Mouse (Mus musculus): Measurements from ENCODE around the gene Nubp2. TPM values are rescaled to one million over a fixed set of nuclear protein-coding genes. Genes with fewer than 3 reads are reported as not detected.
A peak's percentile ranks its signal among the peaks of the same experiment; 100 is the strongest.

The Nubp2 gene
- polyA plus RNA-seq, 1 experiment from 2014 or later = 61.8 TPM

DNA sequence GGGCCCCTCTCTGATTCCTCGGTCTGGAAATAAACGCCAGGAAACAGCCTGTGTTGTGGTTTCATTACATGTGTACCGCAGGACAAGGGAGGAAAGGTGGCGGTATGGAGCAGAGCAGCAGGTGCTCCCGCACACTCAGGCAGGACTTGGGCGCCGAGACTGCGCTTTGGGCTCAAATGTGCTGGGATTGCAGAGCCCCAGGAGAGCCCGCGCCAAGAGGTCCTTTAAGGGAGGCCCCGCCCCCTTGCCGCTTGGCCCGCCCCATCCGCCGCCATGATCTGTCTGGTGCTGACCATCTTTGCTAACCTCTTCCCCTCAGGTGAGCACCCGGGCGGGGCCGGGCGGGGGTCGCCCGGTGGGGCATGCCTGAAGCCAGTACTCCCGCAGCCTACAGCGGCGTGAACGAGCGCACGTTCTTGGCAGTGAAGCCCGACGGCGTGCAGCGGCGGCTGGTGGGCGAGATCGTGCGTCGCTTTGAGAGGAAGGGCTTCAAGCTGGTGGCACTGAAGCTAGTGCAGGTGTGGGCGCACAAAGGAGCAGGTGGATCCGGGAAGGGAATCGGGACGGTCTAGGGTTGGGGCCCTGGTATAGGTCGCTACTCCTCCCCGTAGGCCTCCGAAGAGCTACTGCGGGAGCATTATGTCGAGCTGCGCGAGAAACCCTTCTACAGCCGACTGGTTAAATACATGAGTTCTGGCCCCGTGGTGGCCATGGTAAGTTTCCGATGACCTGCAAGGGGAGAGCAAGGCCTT, 10.3 kb upstream of the Nubp2 start, which contains the start of gene Nme3:
Nme3 (plus strand) TSS at position 260 of the 752 bp plus-strand sequence.
- peak within 1 kb of the TSS; percentile 92 for H3K4me2 ChIP-seq (replicated peaks; ENCODE audit: low read depth, low read length)
- no peaks in the 10 kb centered on the region for H3K27me3 ChIP-seq (ENCODE audit: control insufficient read depth, insufficient read depth, low read length)
- no peaks in the 10 kb centered on the region for H3K9me3 ChIP-seq (ENCODE audit: control insufficient read depth, low read length)
- peaks cover 22% of the 10 kb centered on the region for H3K4me1 ChIP-seq (ENCODE audit: control insufficient read depth, insufficient read depth, low read length)
- H3K4me3 ChIP-seq (ENCODE audit: low read length) = peak within 1 kb of the TSS; percentile 83
- peak; percentile 82 for ATAC-seq (ENCODE audit: low FRiP score, low TSS enrichment)
- WGBS = under 1% methylated on average over 50 of the region's 50 CpGs
- H3K27ac ChIP-seq (ENCODE audit: low read depth, low read length) = peak within 1 kb of the TSS; percentile 79
- H3K36me3 ChIP-seq (ENCODE audit: control insufficient read depth, insufficient read depth, low read length) = peaks cover 61% of the 10 kb centered on the region
- peak within 1 kb of the TSS; percentile 93 for H3K9ac ChIP-seq (ENCODE audit: low read depth, low read length)

DNA sequence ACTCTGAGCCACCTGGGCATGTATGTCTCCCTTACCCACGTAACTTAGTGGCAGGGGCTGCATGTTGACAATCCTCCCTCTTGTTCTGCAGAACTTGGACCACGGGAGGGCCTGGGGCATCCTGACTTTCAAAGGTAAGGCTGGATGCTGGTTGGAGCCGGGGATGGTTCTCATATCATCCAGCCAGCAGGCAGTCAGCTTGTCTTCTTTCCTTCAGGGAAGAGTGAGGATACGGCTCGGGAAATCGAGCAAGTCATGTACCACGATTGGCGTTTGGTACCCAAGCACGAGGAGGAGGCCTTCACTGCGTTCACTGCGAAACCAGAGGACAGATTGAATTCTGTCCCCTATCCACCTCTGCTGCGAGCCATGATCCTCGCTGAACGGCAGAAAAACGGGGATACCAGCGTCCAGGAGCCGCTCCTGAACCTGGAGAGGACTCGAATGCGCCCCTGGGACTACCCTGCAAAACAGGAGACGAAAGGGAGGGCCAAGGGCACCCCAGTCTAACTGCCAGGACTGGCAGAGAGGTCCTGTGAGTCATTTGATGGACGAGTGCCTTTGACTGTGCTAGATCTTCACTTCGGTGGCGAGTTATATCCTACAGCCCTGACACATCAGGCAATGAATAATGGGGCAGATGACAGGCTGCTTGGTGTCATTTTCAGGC, 9.6 kb upstream of the Nubp2 start:
- 12% methylated on average over 23 of the region's 23 CpGs for WGBS
- H3K36me3 ChIP-seq (ENCODE audit: control insufficient read depth, insufficient read depth, low read length) = peaks cover 61% of the 10 kb centered on the region
- H3K9ac ChIP-seq (ENCODE audit: low read depth, low read length) = peak overlapping the region; percentile 93
- H3K4me3 ChIP-seq (ENCODE audit: low read length) = peak overlapping the region; percentile 83
- peak overlapping the region; percentile 92 for H3K4me2 ChIP-seq (replicated peaks; ENCODE audit: low read depth, low read length)
- H3K9me3 ChIP-seq (ENCODE audit: control insufficient read depth, low read length) = no peaks in the 10 kb centered on the region
- H3K27me3 ChIP-seq (ENCODE audit: control insufficient read depth, insufficient read depth, low read length) = no peaks in the 10 kb centered on the region
- no peak for ATAC-seq (ENCODE audit: low FRiP score, low TSS enrichment)
- peak overlapping the region; percentile 79 for H3K27ac ChIP-seq (ENCODE audit: low read depth, low read length)
- H3K4me1 ChIP-seq (ENCODE audit: control insufficient read depth, insufficient read depth, low read length) = peaks cover 22% of the 10 kb centered on the region

DNA sequence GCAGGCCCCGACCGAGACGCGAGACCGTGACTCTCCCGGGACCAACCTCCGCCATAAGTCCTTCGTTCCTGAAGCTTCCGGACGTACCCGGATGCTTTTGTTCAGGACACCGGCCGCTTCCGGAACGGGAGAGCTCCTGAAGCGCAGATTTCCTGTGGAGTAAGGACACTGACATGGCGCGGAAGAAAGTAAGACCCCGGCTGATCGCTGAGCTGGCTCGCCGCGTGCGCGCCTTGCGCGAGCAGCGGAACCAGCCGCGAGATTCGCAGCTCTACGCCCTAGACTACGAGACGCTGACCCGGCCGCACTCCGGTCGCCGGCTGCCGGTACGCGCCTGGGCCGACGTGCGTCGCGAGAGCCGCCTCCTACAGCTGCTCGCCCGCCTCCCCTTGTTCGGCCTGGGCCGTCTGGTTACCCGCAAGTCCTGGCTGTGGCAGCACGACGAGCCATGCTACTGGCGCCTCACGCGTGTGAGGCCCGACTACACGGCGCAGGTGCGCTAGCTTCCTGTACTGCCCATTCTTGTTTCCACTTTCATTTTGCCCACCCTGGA, 8.9 kb upstream of the Nubp2 start, which contains the start of the genes Eme2 and Mrps34:
Eme2 (minus strand) TSS at position 93 of the 553 bp plus-strand sequence.
Mrps34 (plus strand) TSS at position 122 of the 553 bp plus-strand sequence.
- Histone ChIP-seq H3K27me3 (ENCODE audit: control insufficient read depth, insufficient read depth, low read length) (no peaks in the 10 kb centered on the region), H3K9ac (ENCODE audit: low read depth, low read length) (peak within 1 kb of the TSS; percentile 93), H3K27ac (ENCODE audit: low read depth, low read length) (peak within 1 kb of the TSS; percentile 79), H3K4me1 (ENCODE audit: control insufficient read depth, insufficient read depth, low read length) (peaks cover 22% of the 10 kb centered on the region), H3K9me3 (ENCODE audit: control insufficient read depth, low read length) (no peaks in the 10 kb centered on the region), H3K36me3 (ENCODE audit: control insufficient read depth, insufficient read depth, low read length) (peaks cover 61% of the 10 kb centered on the region), H3K4me2 (replicated peaks; ENCODE audit: low read depth, low read length) (peak within 1 kb of the TSS; percentile 92), H3K4me3 (ENCODE audit: low read length) (peak within 1 kb of the TSS; percentile 83)
- WGBS = under 1% methylated on average over 61 of the region's 62 CpGs
- ATAC-seq (ENCODE audit: low FRiP score, low TSS enrichment) = peak; percentile 49

DNA sequence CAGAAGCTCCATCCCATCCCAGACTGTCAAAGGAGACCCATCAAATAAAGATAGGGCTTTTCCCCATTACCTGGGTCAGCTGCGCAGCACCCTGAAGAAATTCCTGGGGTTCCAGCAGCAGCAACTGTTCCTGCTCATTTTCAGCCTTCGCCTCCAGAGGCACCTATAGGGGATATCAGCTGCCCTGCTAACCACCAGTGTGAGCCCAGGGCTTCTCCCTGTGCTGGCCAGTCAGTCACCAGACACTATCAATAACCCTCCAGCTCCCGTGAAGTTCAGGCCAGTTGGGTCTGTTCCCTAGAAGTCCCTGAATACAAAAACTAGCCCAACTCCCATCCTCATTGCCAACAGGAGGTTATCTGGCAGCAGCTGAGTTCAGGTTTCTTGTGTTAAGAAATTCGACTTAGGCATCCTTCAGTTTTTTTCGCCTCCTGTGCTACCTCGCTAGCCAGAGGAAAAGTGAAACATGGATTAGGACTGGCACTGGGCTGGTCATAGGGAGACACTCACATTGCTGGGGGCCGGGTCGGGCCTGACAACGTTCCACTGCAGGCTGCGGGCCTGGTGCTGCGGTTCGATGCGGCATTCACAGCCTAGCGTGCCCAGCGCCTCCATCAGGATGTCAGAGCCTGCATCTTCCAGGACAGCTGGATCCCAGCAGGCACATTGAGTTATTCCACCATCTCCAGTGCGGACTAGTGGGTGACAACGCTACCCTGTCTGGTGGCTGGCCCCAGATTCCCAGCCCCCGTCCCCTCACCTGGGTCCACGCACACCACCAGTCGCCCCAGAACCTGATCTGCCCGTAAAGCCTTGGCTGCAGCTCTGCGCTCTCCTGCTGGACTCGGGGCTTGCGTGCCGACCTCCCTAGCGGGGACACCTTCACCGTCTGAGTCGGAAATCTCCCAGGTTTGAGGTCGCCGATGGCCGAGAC, 8.2 kb upstream of the Nubp2 start:
- peak overlapping the region; percentile 83 for H3K4me3 ChIP-seq (ENCODE audit: low read length)
- peak overlapping the region; percentile 92 for H3K4me2 ChIP-seq (replicated peaks; ENCODE audit: low read depth, low read length)
- H3K9me3 ChIP-seq (ENCODE audit: control insufficient read depth, low read length) = no peaks in the 10 kb centered on the region
- H3K27ac ChIP-seq (ENCODE audit: low read depth, low read length) = peak overlapping the region; percentile 79; the same call in 1 of the 2 replicates
- H3K9ac ChIP-seq (ENCODE audit: low read depth, low read length) = peak overlapping the region; percentile 93
- peaks cover 22% of the 10 kb centered on the region for H3K4me1 ChIP-seq (ENCODE audit: control insufficient read depth, insufficient read depth, low read length)
- peak; percentile 5; the same call in 1 of the 2 replicates for ATAC-seq (ENCODE audit: low FRiP score, low TSS enrichment)
- 10% methylated on average over 31 of the region's 31 CpGs for WGBS
- H3K27me3 ChIP-seq (ENCODE audit: control insufficient read depth, insufficient read depth, low read length) = no peaks in the 10 kb centered on the region
- peaks cover 61% of the 10 kb centered on the region for H3K36me3 ChIP-seq (ENCODE audit: control insufficient read depth, insufficient read depth, low read length)

DNA sequence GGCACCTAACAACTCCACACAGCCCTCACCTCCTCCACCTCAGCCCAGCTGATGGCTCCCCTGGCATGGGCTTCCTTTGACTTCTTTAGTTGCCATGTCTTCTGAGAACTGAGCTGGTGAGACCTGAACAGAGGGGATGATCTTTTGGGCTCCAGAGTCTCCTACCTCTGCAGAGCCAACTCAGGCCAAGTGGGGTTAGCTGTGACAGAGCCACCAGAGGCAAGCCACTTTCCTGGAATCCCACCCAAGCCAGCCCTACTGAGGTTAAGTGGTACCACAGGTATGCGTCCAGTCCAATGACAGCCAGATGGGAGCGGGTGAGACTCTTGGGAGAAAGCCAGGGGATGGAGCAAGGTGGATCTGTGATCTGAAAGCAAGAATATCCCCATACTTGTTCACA, 7.1 kb upstream of the Nubp2 start:
- ATAC-seq (ENCODE audit: low FRiP score, low TSS enrichment) = no peak
- no peak overlapping the region for H3K4me2 ChIP-seq (replicated peaks; ENCODE audit: low read depth, low read length)
- H3K27me3 ChIP-seq (ENCODE audit: control insufficient read depth, insufficient read depth, low read length) = no peaks in the 10 kb centered on the region
- H3K9ac ChIP-seq (ENCODE audit: low read depth, low read length) = no peak overlapping the region
- H3K36me3 ChIP-seq (ENCODE audit: control insufficient read depth, insufficient read depth, low read length) = peaks cover 51% of the 10 kb centered on the region
- H3K27ac ChIP-seq (ENCODE audit: low read depth, low read length) = no peak overlapping the region
- H3K4me1 ChIP-seq (ENCODE audit: control insufficient read depth, insufficient read depth, low read length) = peaks cover 22% of the 10 kb centered on the region
- no peaks in the 10 kb centered on the region for H3K9me3 ChIP-seq (ENCODE audit: control insufficient read depth, low read length)
- 93% methylated on average over 2 of the region's 2 CpGs for WGBS
- H3K4me3 ChIP-seq (ENCODE audit: low read length) = no peak overlapping the region

DNA sequence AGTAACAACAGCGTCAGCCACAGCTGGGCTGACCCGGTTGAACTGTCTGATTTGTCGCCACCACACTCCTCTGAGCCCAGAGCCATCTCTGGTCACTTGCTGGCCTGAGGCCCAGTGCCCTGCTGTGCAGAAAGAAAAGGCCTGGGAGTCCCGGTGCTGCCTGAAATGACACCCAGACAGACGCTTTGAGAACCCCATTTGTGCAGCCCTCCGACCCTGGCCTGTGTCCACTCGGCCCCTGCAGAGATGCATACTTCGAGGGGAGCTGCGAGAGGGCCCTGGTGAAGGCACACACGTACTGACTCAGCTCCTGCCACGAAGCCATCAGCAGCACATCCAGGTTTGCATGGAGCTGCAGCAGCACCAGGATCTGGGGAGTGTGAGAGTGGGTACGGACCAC, 6.6 kb upstream of the Nubp2 start:
- Histone ChIP-seq H3K4me2 (replicated peaks; ENCODE audit: low read depth, low read length) (no peak overlapping the region), H3K9ac (ENCODE audit: low read depth, low read length) (no peak overlapping the region), H3K27me3 (ENCODE audit: control insufficient read depth, insufficient read depth, low read length) (no peaks in the 10 kb centered on the region), H3K27ac (ENCODE audit: low read depth, low read length) (no peak overlapping the region), H3K9me3 (ENCODE audit: control insufficient read depth, low read length) (no peaks in the 10 kb centered on the region), H3K4me1 (ENCODE audit: control insufficient read depth, insufficient read depth, low read length) (peaks cover 24% of the 10 kb centered on the region), H3K4me3 (ENCODE audit: low read length) (no peak overlapping the region), H3K36me3 (ENCODE audit: control insufficient read depth, insufficient read depth, low read length) (peaks cover 46% of the 10 kb centered on the region)
- WGBS = 89% methylated on average over 12 of the region's 12 CpGs
- no peak for ATAC-seq (ENCODE audit: low FRiP score, low TSS enrichment)

DNA sequence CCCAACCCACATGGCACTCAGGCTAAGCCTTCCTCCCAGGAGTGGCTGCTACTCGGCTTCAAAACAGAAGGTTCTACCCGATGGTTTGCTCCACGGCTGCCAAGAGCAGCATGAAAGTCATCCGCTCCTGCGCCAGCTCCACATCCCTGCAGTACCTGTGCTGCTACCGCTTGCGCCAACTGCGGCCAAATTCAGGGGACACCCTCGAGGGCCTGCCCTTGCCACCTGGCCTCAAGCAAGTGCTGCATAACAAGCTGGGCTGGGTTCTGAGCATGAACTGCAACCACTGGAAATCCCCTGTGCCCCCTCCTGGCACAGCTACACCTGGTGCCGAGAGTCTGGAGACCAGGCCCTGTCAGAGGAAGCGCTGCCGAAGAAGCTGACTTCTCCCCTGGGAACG, 5.2 kb upstream of the Nubp2 start:
- Histone ChIP-seq H3K27ac (ENCODE audit: low read depth, low read length) (no peak overlapping the region), H3K4me1 (ENCODE audit: control insufficient read depth, insufficient read depth, low read length) (peaks cover 27% of the 10 kb centered on the region), H3K4me3 (ENCODE audit: low read length) (no peak overlapping the region), H3K27me3 (ENCODE audit: control insufficient read depth, insufficient read depth, low read length) (no peaks in the 10 kb centered on the region), H3K9ac (ENCODE audit: low read depth, low read length) (no peak overlapping the region), H3K36me3 (ENCODE audit: control insufficient read depth, insufficient read depth, low read length) (peaks cover 40% of the 10 kb centered on the region), H3K4me2 (replicated peaks; ENCODE audit: low read depth, low read length) (no peak overlapping the region), H3K9me3 (ENCODE audit: control insufficient read depth, low read length) (no peaks in the 10 kb centered on the region)
- ATAC-seq (ENCODE audit: low FRiP score, low TSS enrichment) = no peak
- 90% methylated on average over 13 of the region's 13 CpGs for WGBS
